Mouse (Mus musculus): Measurements from ENCODE around the gene Zzef1. TPM values are rescaled to one million over a fixed set of nuclear protein-coding genes. Genes with fewer than 3 reads are reported as not detected.

The Zzef1 gene
- polyA plus RNA-seq, 1 experiment from 2014 or later, result 6.0 TPM

DNA sequence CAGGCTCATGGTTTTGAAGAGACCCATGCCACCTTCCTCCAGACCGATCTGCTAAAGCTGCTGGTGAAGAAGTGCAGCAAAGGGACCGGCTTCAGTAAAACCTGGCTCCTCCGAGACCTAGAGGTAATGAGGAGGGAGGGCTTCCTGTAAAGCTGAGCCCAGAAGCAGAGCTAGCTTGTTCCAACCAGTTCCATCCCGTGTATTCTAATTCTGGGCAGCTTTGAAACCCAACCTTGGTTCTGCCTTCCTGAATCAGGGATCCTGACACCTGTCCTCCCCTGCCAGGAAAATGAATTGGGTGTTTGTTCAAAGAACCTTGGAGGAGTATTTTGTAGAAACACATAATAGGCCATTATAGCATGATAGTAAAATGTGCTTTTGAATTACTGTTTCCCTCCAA, 112.4 kb downstream of the Zzef1 start:
- 80% methylated on average over 4 of the region's 4 CpGs for WGBS
- Histone ChIP-seq H3K4me1 (replicated peaks) (0 out of 2 replicates have a peak, but pooled peaks cover 7% of the 10 kb centered on the region), H3K9me3 (replicated peaks) (no peaks in the 10 kb centered on the region), H3K27ac (no peak overlapping the region), H3K9ac (no peak overlapping the region), H3K4me2 (no peak overlapping the region), H3K27me3 (no peaks in the 10 kb centered on the region), H3K36me3 (peaks cover 61% of the 10 kb centered on the region), H3K4me3 (no peak overlapping the region)
- no peak for ATAC-seq (replicated peaks; ENCODE audit: insufficient number of reproducible peaks, insufficient read depth, low FRiP score, low read depth)

DNA sequence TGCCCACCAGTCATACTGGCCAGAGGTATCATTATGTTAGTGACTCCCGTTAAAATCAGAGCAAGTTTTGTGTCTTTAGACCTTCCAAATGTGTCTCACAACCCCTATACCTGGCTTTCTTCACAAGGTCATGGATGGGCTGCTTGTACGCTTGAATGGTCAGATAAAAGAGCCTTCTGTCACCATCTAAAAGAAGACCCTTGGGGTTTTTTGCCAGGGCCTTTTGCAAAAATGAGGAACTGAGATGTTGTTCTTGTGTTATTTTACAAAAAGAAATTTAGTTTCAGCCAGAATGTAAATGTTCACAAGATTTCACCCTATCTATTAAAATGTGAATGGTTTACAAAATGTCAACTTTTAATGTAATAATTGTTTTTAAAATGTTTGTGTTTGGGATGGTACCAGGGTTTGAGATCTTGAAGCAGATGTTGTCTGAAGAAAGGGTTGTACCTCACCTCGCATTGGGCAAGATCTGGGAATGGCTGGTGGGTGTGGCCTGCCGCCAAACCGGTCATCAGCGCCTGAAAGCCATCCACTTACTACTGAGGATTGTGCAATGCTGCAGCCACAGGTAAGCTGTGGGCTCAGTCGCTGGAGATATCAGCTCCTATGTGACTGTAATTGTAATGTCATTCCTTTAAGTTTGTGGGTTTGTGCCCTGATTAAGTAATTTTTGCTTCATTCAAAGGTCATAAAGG, 121.4 kb downstream of the Zzef1 start:
- 73% methylated on average over 7 of the region's 7 CpGs for WGBS
- Histone ChIP-seq H3K27ac (no peak overlapping the region), H3K9ac (no peak overlapping the region), H3K9me3 (replicated peaks) (no peaks in the 10 kb centered on the region), H3K4me1 (replicated peaks) (0 out of 2 replicates have a peak, but pooled peaks cover 8% of the 10 kb centered on the region), H3K27me3 (no peaks in the 10 kb centered on the region), H3K4me2 (no peak overlapping the region), H3K36me3 (peaks cover 71% of the 10 kb centered on the region), H3K4me3 (no peak overlapping the region)
- ATAC-seq (replicated peaks; ENCODE audit: insufficient number of reproducible peaks, insufficient read depth, low FRiP score, low read depth), result no peak

DNA sequence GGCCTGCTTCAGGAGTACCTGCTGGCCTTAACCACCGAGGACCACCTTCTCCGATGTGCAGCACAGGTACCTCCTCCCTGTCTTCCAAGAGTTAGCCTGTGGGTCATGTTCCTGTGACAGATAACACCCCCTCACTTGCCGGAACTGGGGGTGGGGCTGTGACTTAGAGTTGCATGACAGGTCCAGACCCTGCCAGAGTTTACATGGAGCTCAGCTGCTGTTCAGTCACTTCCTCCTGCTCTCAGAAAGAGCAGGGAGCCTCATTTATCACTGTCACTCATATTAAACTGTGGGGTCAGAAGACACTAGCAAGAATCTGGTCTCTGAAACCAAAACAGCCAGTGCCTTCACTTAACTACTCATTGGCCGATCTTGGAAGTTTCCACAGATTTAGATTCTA, 127.1 kb downstream of the Zzef1 start:
- no peak overlapping the region for H3K4me3 ChIP-seq
- ATAC-seq (replicated peaks; ENCODE audit: insufficient number of reproducible peaks, insufficient read depth, low FRiP score, low read depth), result no peak
- no peaks in the 10 kb centered on the region for H3K4me1 ChIP-seq (replicated peaks)
- H3K27me3 ChIP-seq, result no peaks in the 10 kb centered on the region
- 40% methylated on average over 4 of the region's 4 CpGs for WGBS
- H3K27ac ChIP-seq, result no peak overlapping the region
- no peaks in the 10 kb centered on the region for H3K9me3 ChIP-seq (replicated peaks)
- no peak overlapping the region for H3K4me2 ChIP-seq
- H3K9ac ChIP-seq, result no peak overlapping the region
- H3K36me3 ChIP-seq, result peaks cover 37% of the 10 kb centered on the region

DNA sequence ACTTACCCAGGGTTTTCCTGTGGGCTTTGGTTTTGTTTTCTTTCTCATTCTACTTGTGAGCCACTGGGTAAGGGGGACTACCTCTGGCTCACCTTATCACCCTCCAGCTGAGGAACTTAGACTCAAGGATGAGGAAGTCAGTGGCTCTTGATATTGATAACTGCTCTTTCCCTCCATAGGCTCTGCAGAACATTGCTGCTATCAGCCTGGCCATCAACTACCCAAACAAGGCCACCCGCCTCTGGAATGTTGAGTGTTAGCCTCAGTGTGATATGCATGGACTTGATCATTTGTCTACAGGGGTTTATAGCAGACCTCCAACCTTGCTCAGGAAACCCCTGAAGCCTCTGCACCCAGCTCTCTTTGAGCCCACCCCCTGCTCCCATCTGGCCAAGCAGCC, 128.4 kb downstream of the Zzef1 start:
- 42% methylated on average over 1 of the region's 1 CpGs for WGBS

DNA sequence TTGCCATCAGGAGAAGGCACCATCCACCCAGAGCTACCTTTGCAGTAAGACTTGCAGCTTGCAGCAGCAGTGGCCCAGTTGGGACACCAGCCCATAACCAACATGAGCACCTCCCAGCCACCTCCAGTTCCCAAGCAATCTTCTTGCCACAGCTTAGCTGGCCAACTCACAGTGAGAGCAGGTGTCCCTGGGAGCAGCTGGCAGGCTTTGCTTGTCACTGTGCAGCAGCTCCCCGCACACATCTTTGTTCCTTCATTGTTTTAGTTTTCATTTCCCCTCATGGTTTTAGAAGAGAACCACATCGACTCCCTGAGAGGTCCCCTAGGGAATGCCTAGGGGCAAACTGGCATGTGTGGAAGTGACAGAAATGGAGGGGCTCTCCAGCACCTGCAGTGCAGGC, 129.0 kb downstream of the Zzef1 start:
- H3K4me2 ChIP-seq, result no peak overlapping the region
- H3K27ac ChIP-seq, result no peak overlapping the region
- no peaks in the 10 kb centered on the region for H3K27me3 ChIP-seq
- no peaks in the 10 kb centered on the region for H3K9me3 ChIP-seq (replicated peaks)
- no peak overlapping the region for H3K4me3 ChIP-seq
- no peak overlapping the region for H3K9ac ChIP-seq
- 40% methylated on average over 2 of the region's 2 CpGs for WGBS
- no peaks in the 10 kb centered on the region for H3K4me1 ChIP-seq (replicated peaks)
- no peak for ATAC-seq (replicated peaks; ENCODE audit: insufficient number of reproducible peaks, insufficient read depth, low FRiP score, low read depth)
- H3K36me3 ChIP-seq, result peaks cover 18% of the 10 kb centered on the region; the same call in 1 of the 2 replicates

More for the DNA sequence above, 128.4 kb downstream of the Zzef1 start:
- no peak overlapping the region for H3K9ac ChIP-seq
- H3K36me3 ChIP-seq, result peaks cover 23% of the 10 kb centered on the region
- H3K9me3 ChIP-seq (replicated peaks), result no peaks in the 10 kb centered on the region
- H3K4me3 ChIP-seq, result no peak overlapping the region
- no peak overlapping the region for H3K4me2 ChIP-seq
- H3K27me3 ChIP-seq, result no peaks in the 10 kb centered on the region
- no peak for ATAC-seq (replicated peaks; ENCODE audit: insufficient number of reproducible peaks, insufficient read depth, low FRiP score, low read depth)
- no peak overlapping the region for H3K27ac ChIP-seq
- no peaks in the 10 kb centered on the region for H3K4me1 ChIP-seq (replicated peaks)

DNA sequence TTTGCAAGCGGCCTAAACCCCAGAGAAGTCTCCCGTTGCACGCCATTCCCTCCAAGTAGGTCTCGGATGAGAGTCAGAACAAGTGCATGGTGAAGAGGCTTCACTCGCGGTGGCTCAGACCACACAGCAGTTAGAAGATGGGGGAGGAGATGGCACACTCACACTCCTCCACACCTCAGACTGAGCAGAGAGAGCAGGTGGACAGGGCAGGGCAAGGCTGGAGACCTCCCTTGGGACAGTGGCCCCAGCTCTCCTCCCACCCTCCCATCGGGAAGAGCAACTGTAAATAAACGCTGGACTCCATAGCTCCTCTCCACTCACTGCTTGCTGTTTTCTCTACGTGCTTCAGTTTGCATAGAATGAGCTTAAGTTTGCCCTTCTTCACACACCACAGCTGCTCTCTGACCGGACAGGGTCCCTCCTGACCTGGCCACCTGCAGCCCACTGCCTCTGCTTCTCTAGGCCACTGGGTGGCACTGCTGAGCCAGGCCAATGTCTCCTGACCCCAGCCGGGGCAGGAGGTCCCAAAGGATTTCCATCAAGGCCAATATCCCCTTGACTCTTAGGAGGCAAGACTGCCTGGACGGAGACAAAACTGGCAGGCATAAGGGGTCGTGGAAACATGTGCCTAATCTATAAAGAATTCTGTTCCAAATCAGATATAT, 130.3 kb downstream of the Zzef1 start:
- Histone ChIP-seq H3K4me3 (no peak overlapping the region), H3K9ac (no peak overlapping the region), H3K4me2 (no peak overlapping the region), H3K27me3 (no peaks in the 10 kb centered on the region), H3K9me3 (replicated peaks) (no peaks in the 10 kb centered on the region), H3K27ac (no peak overlapping the region), H3K36me3 (peaks cover 14% of the 10 kb centered on the region; the same call in 1 of the 2 replicates), H3K4me1 (replicated peaks) (no peaks in the 10 kb centered on the region)
- ATAC-seq (replicated peaks; ENCODE audit: insufficient number of reproducible peaks, insufficient read depth, low FRiP score, low read depth), result peak; percentile 60; the same call in 1 of the 2 replicates
- WGBS, result 54% methylated on average over 13 of the region's 13 CpGs

DNA sequence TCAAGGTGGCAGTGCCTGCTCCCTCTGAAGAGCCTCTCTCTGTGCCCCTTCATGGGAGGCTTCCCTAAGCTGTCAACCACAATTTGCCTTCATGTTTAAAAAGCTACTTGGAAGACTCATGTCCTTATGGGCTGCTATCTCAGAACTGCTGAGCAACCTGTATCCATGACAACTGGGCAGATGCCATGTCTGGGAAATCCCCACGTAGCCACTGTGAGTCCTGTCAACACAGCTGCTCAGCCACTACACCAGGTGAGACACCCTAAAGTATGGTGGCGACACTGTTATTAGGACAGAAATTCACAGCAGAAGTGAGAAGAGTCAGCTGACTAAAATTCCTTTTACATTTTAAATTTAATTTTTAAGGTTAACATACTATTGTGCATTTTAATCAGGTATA, 132.5 kb downstream of the Zzef1 start:
- Histone ChIP-seq H3K4me2 (no peak overlapping the region), H3K27me3 (no peaks in the 10 kb centered on the region), H3K9me3 (replicated peaks) (no peaks in the 10 kb centered on the region), H3K36me3 (peaks cover 14% of the 10 kb centered on the region; the same call in 1 of the 2 replicates), H3K27ac (no peak overlapping the region), H3K9ac (no peak overlapping the region), H3K4me3 (no peak overlapping the region), H3K4me1 (replicated peaks) (no peaks in the 10 kb centered on the region)
- no peak for ATAC-seq (replicated peaks; ENCODE audit: insufficient number of reproducible peaks, insufficient read depth, low FRiP score, low read depth)
- WGBS, result 61% methylated on average over 2 of the region's 2 CpGs

DNA sequence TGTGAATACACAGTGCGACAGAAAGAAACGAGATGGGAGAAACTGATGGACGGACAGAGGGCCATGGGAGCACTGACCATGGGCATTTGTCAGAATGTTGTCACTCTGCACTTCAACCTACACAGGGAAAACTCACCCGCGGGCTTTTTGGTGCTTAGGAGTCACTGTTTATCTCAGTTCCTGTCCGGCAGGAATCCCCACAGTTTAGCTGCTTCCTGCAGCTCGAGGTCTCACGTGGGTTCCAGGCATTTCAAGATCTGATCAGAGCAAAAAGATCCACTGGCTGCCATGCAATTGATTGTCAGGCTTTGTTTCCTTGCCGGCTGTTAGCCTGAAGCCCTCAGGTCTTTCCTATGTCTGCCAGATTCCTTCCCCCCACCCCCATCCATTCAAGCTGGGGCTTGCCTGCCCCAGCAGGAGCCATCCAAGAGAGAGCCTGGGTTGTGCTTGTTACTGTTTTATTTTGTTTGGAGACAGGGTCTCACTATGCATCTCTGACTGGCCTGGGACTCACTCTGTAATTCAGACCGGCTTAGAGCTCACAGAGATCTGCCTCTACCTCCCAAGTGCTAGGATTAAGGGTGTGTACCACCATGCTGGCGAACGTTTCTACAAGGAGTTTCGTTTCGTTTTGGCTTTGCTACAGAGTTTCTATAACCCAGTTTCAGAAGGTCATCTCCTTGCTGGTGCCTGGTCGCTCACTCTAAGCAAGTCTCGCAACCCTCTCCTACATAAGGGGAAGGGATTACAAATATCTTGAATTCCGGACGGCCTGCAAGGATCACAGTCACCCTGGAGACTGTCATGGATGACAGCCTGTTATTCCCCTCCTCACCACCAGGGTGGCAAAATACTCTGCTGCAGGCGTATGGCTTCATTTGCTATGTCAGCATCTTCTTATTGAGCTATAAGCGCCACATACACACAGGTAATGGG, 144.4 kb downstream of the Zzef1 start:
- Histone ChIP-seq H3K4me1 (replicated peaks) (peaks cover 17% of the 10 kb centered on the region), H3K27me3 (0 out of 2 replicates have a peak, but pooled peaks cover 9% of the 10 kb centered on the region), H3K9ac (peak overlapping the region; percentile 38; the same call in 1 of the 2 replicates), H3K4me3 (peak overlapping the region; percentile 50), H3K36me3 (no peaks in the 10 kb centered on the region), H3K9me3 (replicated peaks) (no peaks in the 10 kb centered on the region), H3K4me2 (peak overlapping the region; percentile 58), H3K27ac (no peak overlapping the region)
- no peak; the same call in 1 of the 2 replicates for ATAC-seq (replicated peaks; ENCODE audit: insufficient number of reproducible peaks, insufficient read depth, low FRiP score, low read depth)
- 30% methylated on average over 20 of the region's 20 CpGs for WGBS

DNA sequence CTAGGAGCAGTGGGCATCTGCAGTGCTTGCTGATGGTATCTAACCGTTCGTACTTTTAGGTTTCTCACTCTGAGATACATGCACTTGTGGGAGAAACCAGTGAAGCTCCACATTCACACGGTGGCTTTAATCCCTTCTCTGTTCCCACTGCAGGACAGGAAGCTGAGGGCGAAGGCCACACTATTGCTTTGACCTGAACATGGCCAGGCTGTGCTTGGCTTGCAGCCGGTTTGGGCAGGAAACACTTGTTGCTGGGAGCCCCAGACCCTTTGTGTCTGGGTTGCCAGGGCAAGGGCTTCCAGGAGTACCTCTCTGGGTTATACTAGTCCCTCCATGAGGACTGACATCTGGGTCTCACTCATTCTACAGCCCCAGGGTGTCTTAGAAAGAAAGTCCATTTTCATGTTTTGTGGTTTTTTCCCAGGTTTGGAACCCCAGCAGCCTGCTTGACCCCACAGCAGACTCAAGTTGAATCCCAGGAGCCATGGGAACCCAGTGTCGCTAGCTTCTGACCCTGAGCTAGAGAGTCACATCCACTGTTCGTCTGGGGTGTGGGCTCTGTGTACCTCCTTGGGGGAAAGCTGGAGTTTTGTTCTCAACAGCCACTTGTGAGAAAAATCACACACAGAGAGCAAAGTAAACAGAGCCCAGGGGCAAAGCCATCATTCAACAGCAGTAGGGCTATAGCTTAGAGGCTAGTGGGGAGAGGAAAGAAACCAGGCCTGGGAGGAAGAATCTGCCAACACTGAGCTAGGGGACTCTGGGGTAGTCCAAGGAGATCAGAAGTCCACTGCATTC, 149.2 kb downstream of the Zzef1 start:
- 48% methylated on average over 7 of the region's 7 CpGs for WGBS
- H3K4me2 ChIP-seq, result no peak overlapping the region
- H3K4me1 ChIP-seq (replicated peaks), result peaks cover 31% of the 10 kb centered on the region
- ATAC-seq (replicated peaks; ENCODE audit: insufficient number of reproducible peaks, insufficient read depth, low FRiP score, low read depth), result peak; percentile 29; the same call in 1 of the 2 replicates
- no peak overlapping the region for H3K9ac ChIP-seq
- H3K27ac ChIP-seq, result peak overlapping the region; percentile 72
- 0 out of 2 replicates have a peak, but pooled peaks cover 6% of the 10 kb centered on the region for H3K27me3 ChIP-seq
- H3K9me3 ChIP-seq (replicated peaks), result no peaks in the 10 kb centered on the region
- no peaks in the 10 kb centered on the region for H3K36me3 ChIP-seq
- H3K4me3 ChIP-seq, result no peak overlapping the region

DNA sequence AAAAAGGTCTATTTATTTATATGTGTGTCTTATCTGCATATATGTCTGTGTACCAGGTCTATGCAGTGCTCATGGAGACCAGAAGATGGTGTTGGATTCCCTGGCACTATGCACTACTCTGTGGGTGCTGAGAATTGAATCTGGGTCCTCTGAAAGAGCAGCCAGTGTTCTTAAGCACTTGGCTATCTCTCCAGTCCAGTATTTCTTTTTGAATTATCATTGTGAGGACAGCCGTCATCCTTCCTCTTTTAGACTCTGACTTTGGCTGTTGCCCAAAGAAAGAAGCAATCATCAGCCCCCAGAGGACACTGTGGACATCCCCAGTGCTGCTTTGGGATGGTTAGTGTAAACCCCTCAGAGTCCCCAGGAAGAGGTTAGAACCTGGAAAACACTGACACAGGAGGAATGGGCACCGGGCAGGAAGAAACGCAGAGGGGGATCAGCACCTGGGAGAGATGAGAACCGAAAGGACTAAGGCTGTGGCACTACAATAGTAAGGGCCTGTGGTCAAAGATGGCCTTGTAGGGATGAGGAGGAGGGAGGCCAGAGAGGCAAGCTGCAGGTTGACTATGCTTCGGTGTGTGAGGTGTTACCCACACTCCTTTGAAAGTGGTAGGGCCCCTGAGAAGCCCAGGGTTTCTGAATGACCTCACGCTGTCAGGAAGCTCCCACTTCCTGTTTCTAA, 150.0 kb downstream of the Zzef1 start:
- Histone ChIP-seq H3K4me3 (no peak overlapping the region), H3K9me3 (replicated peaks) (no peaks in the 10 kb centered on the region), H3K4me2 (peak overlapping the region; percentile 8; the same call in 1 of the 2 replicates), H3K27ac (peak overlapping the region; percentile 72), H3K9ac (peak overlapping the region; percentile 12; the same call in 1 of the 2 replicates), H3K36me3 (no peaks in the 10 kb centered on the region), H3K27me3 (0 out of 2 replicates have a peak, but pooled peaks cover 6% of the 10 kb centered on the region), H3K4me1 (replicated peaks) (peaks cover 27% of the 10 kb centered on the region)
- ATAC-seq (replicated peaks; ENCODE audit: insufficient number of reproducible peaks, insufficient read depth, low FRiP score, low read depth), result 0 out of 2 replicates have a peak, but pooled peaks have one; percentile 20
- 28% methylated on average over 6 of the region's 6 CpGs for WGBS
